Mouse (Mus musculus): ENCODE data around the gene Klf1. TPM values are rescaled to one million over a fixed set of nuclear protein-coding genes. Genes with fewer than 3 reads are reported as not detected.
A peak's percentile ranks its signal among the peaks of the same experiment; 100 is the strongest.

Klf1 gene
- polyA plus RNA-seq, 1 experiment from 2014 or later: 12.9 TPM

- Histone ChIP-seq H3K4me3 (ENCODE audit: low read depth, low read length) (no peak overlapping the region), H3K27ac (ENCODE audit: low read depth, low read length) (no peak overlapping the region), H3K9ac (ENCODE audit: low read length) (no peak overlapping the region), H3K36me3 (ENCODE audit: control insufficient read depth, insufficient read depth, low read length) (no peaks in the 10 kb centered on the region), H3K4me1 (ENCODE audit: control insufficient read depth, insufficient read depth, low read length) (peaks cover 2% of the 10 kb centered on the region; the same call in 1 of the 2 replicates), H3K9me3 (ENCODE audit: control insufficient read depth, low read length) (no peaks in the 10 kb centered on the region), H3K27me3 (ENCODE audit: control insufficient read depth, insufficient read depth, low read length) (peaks cover 36% of the 10 kb centered on the region), H3K4me2 (ENCODE audit: low read depth) (no peak overlapping the region)
- DNase-seq (ENCODE audit: low spot score): no peak
- WGBS: 20% methylated on average over 20 of the region's 20 CpGs
- ATAC-seq (ENCODE audit: insufficient read depth, low FRiP score, low TSS enrichment): no peak
Observed at GRCm38 (mm10) chr8:84917781-84918180, 16.1 kb downstream of the Klf1 start.

GRCm38 (mm10) chr8:84918646-84919045 lies 16.9 kb downstream of the Klf1 start:
- Histone ChIP-seq H3K27ac (ENCODE audit: low read depth, low read length) (no peak overlapping the region), H3K4me1 (ENCODE audit: control insufficient read depth, insufficient read depth, low read length) (no peaks in the 10 kb centered on the region), H3K36me3 (ENCODE audit: control insufficient read depth, insufficient read depth, low read length) (no peaks in the 10 kb centered on the region), H3K9me3 (ENCODE audit: control insufficient read depth, low read length) (no peaks in the 10 kb centered on the region), H3K4me3 (ENCODE audit: low read depth, low read length) (no peak overlapping the region), H3K4me2 (ENCODE audit: low read depth) (no peak overlapping the region), H3K9ac (ENCODE audit: low read length) (no peak overlapping the region), H3K27me3 (ENCODE audit: control insufficient read depth, insufficient read depth, low read length) (peaks cover 28% of the 10 kb centered on the region)
- ATAC-seq (ENCODE audit: insufficient read depth, low FRiP score, low TSS enrichment) (no peak), DNase-seq (ENCODE audit: low spot score) (no peak)
- WGBS: 90% methylated on average over 15 of the region's 15 CpGs

- Histone ChIP-seq H3K36me3 (ENCODE audit: control insufficient read depth, insufficient read depth, low read length) (no peaks in the 10 kb centered on the region), H3K27me3 (ENCODE audit: control insufficient read depth, insufficient read depth, low read length) (peaks cover 15% of the 10 kb centered on the region)
- WGBS: 82% methylated on average over 2 of the region's 2 CpGs
Observed at GRCm38 (mm10) chr8:84921596-84921995, 19.9 kb downstream of the Klf1 start.

GRCm38 (mm10) chr8:84925557-84925956 lies 23.8 kb downstream of the Klf1 start:
- ATAC-seq (ENCODE audit: insufficient read depth, low FRiP score, low TSS enrichment): no peak
- H3K9ac ChIP-seq (ENCODE audit: low read length): no peak overlapping the region
- peaks cover 16% of the 10 kb centered on the region for H3K27me3 ChIP-seq (ENCODE audit: control insufficient read depth, insufficient read depth, low read length)
- H3K27ac ChIP-seq (ENCODE audit: low read depth, low read length): no peak overlapping the region
- H3K9me3 ChIP-seq (ENCODE audit: control insufficient read depth, low read length): no peaks in the 10 kb centered on the region
- H3K4me2 ChIP-seq (ENCODE audit: low read depth): no peak overlapping the region
- H3K4me3 ChIP-seq (ENCODE audit: low read depth, low read length): no peak overlapping the region
- DNase-seq (ENCODE audit: low spot score): no peak
- no peaks in the 10 kb centered on the region for H3K36me3 ChIP-seq (ENCODE audit: control insufficient read depth, insufficient read depth, low read length)
- no peaks in the 10 kb centered on the region for H3K4me1 ChIP-seq (ENCODE audit: control insufficient read depth, insufficient read depth, low read length)
- WGBS: 73% methylated on average over 7 of the region's 7 CpGs

More at GRCm38 (mm10) chr8:84921596-84921995, 19.9 kb downstream of the Klf1 start:
- H3K4me1 ChIP-seq (ENCODE audit: control insufficient read depth, insufficient read depth, low read length): no peaks in the 10 kb centered on the region
- H3K4me2 ChIP-seq (ENCODE audit: low read depth): no peak overlapping the region
- DNase-seq (ENCODE audit: low spot score) (no peak), ATAC-seq (ENCODE audit: insufficient read depth, low FRiP score, low TSS enrichment) (no peak)
- H3K9ac ChIP-seq (ENCODE audit: low read length): no peak overlapping the region
- no peak overlapping the region for H3K4me3 ChIP-seq (ENCODE audit: low read depth, low read length)
- no peaks in the 10 kb centered on the region for H3K9me3 ChIP-seq (ENCODE audit: control insufficient read depth, low read length)
- H3K27ac ChIP-seq (ENCODE audit: low read depth, low read length): no peak overlapping the region

GRCm38 (mm10) chr8:84927513-84927912 lies 25.8 kb downstream of the Klf1 start:
- Histone ChIP-seq H3K36me3 (ENCODE audit: control insufficient read depth, insufficient read depth, low read length) (no peaks in the 10 kb centered on the region), H3K4me3 (ENCODE audit: low read depth, low read length) (no peak overlapping the region), H3K9ac (ENCODE audit: low read length) (no peak overlapping the region), H3K4me2 (ENCODE audit: low read depth) (no peak overlapping the region), H3K9me3 (ENCODE audit: control insufficient read depth, low read length) (no peaks in the 10 kb centered on the region), H3K27me3 (ENCODE audit: control insufficient read depth, insufficient read depth, low read length) (peaks cover 19% of the 10 kb centered on the region), H3K4me1 (ENCODE audit: control insufficient read depth, insufficient read depth, low read length) (no peaks in the 10 kb centered on the region), H3K27ac (ENCODE audit: low read depth, low read length) (no peak overlapping the region)
- WGBS: 77% methylated on average over 1 of the region's 1 CpGs
- ATAC-seq (ENCODE audit: insufficient read depth, low FRiP score, low TSS enrichment) (no peak), DNase-seq (ENCODE audit: low spot score) (no peak)

- H3K4me2 ChIP-seq (ENCODE audit: low read depth): peak overlapping the region; percentile 50
- H3K27me3 ChIP-seq (ENCODE audit: control insufficient read depth, insufficient read depth, low read length): peaks cover 19% of the 10 kb centered on the region
- 2% methylated on average over 49 of the region's 52 CpGs for WGBS
- H3K9me3 ChIP-seq (ENCODE audit: control insufficient read depth, low read length): no peaks in the 10 kb centered on the region
- DNase-seq (ENCODE audit: low spot score) (peak; percentile 86), ATAC-seq (ENCODE audit: insufficient read depth, low FRiP score, low TSS enrichment) (peak; percentile 72)
- H3K9ac ChIP-seq (ENCODE audit: low read length): no peak overlapping the region; the same call in 1 of the 2 replicates
- no peaks in the 10 kb centered on the region for H3K4me1 ChIP-seq (ENCODE audit: control insufficient read depth, insufficient read depth, low read length)
- peak overlapping the region; percentile 29 for H3K4me3 ChIP-seq (ENCODE audit: low read depth, low read length)
- H3K27ac ChIP-seq (ENCODE audit: low read depth, low read length): no peak overlapping the region
- H3K36me3 ChIP-seq (ENCODE audit: control insufficient read depth, insufficient read depth, low read length): no peaks in the 10 kb centered on the region
Observed at GRCm38 (mm10) chr8:84928456-84929306, 27.0 kb downstream of the Klf1 start.

- Histone ChIP-seq H3K27ac (ENCODE audit: low read depth, low read length) (no peak overlapping the region), H3K4me1 (ENCODE audit: control insufficient read depth, insufficient read depth, low read length) (peaks cover 10% of the 10 kb centered on the region; the same call in 1 of the 2 replicates), H3K4me3 (ENCODE audit: low read depth, low read length) (no peak overlapping the region), H3K9me3 (ENCODE audit: control insufficient read depth, low read length) (no peaks in the 10 kb centered on the region), H3K4me2 (ENCODE audit: low read depth) (no peak overlapping the region), H3K27me3 (ENCODE audit: control insufficient read depth, insufficient read depth, low read length) (peaks cover 32% of the 10 kb centered on the region), H3K36me3 (ENCODE audit: control insufficient read depth, insufficient read depth, low read length) (no peaks in the 10 kb centered on the region), H3K9ac (ENCODE audit: low read length) (no peak overlapping the region)
- ATAC-seq (ENCODE audit: insufficient read depth, low FRiP score, low TSS enrichment) (no peak), DNase-seq (ENCODE audit: low spot score) (no peak)
- 87% methylated on average over 13 of the region's 13 CpGs for WGBS
Observed at GRCm38 (mm10) chr8:84930582-84930981, 28.9 kb downstream of the Klf1 start.

GRCm38 (mm10) chr8:84933767-84934559 lies 32.2 kb downstream of the Klf1 start:
- Histone ChIP-seq H3K4me1 (ENCODE audit: control insufficient read depth, insufficient read depth, low read length) (peaks cover 16% of the 10 kb centered on the region), H3K27me3 (ENCODE audit: control insufficient read depth, insufficient read depth, low read length) (peaks cover 52% of the 10 kb centered on the region), H3K9ac (ENCODE audit: low read length) (no peak overlapping the region), H3K4me2 (ENCODE audit: low read depth) (peak overlapping the region; percentile 69), H3K27ac (ENCODE audit: low read depth, low read length) (no peak overlapping the region), H3K4me3 (ENCODE audit: low read depth, low read length) (no peak overlapping the region), H3K36me3 (ENCODE audit: control insufficient read depth, insufficient read depth, low read length) (no peaks in the 10 kb centered on the region), H3K9me3 (ENCODE audit: control insufficient read depth, low read length) (no peaks in the 10 kb centered on the region)
- DNase-seq (ENCODE audit: low spot score): no peak
- no peak for ATAC-seq (ENCODE audit: insufficient read depth, low FRiP score, low TSS enrichment)
- 84% methylated on average over 16 of the region's 16 CpGs for WGBS
